Mouse (Mus musculus) CH12.LX (cell line): Measurements from ENCODE around the gene Prrt2. TPM values are rescaled to one million over a fixed set of nuclear protein-coding genes. Genes with fewer than 3 reads are reported as not detected.
A peak's percentile ranks its signal among the peaks of the same experiment; 100 is the strongest.

ENCODE experiments used
- DNase-seq: peaks from one replicate; pipeline ENCODE4 v3.0.0-alpha.2; 2013; ENCODE audit errors: extremely low read depth
- H3K27ac ChIP-seq: 2 replicates; pipeline ENCODE4 v1.5.1; 2012; ENCODE audit warnings: low read depth, mild to moderate bottlenecking, control low read depth, moderate library complexity; ENCODE audit not compliant: insufficient read depth
- H3K27me3 ChIP-seq: replicated peaks from 2 replicates; pipeline ENCODE3; 2012; ENCODE audit warnings: inconsistent platforms
- H3K36me3 ChIP-seq, 2 experiments: replicated peaks in 1 of 2; 2 replicates each; pipeline versions ENCODE3 to v1.6.1; 2012; ENCODE audit warnings: inconsistent platforms in 1 of 2, low read length in 1 of 2, mild to moderate bottlenecking in 1 of 2, mixed read lengths in 1 of 2, moderate library complexity in 1 of 2; ENCODE audit not compliant: control insufficient read depth in 1 of 2, insufficient read depth in 1 of 2
- H3K4me1 ChIP-seq, 2 experiments: 2 replicates each; pipeline ENCODE4 v1.6.1; 2012; ENCODE audit warnings: inconsistent platforms in 1 of 2, moderate library complexity in 1 of 2; ENCODE audit not compliant: insufficient read depth in 2 of 2, control insufficient read depth in 1 of 2
- H3K4me2 ChIP-seq: 2 replicates; pipeline ENCODE4 v1.6.1; 2012; ENCODE audit warnings: low read depth, mild to moderate bottlenecking, control low read depth; ENCODE audit not compliant: poor library complexity, insufficient read depth, severe bottlenecking
- H3K4me3 ChIP-seq, 3 experiments: fragments of 150-350 bp in 1 of 3; sonication (generic) in 1 of 3; replicated peaks in 1 of 3; 2 replicates each; pipeline versions ENCODE3 to v1.5.1; 2011 to 2012; ENCODE audit warnings: low read depth in 2 of 3, low read length in 2 of 3, mild to moderate bottlenecking in 2 of 3, moderate library complexity in 2 of 3, control low read depth in 1 of 3, improper control_type of control experiment in 1 of 3, inconsistent platforms in 1 of 3, mixed read lengths in 1 of 3; ENCODE audit not compliant: poor library complexity in 1 of 3
- H3K79me2 ChIP-seq: replicated peaks from 2 replicates; pipeline ENCODE4 v1.6.1; 2012; ENCODE audit warnings: mild to moderate bottlenecking, moderate library complexity; ENCODE audit not compliant: control insufficient read depth, poor library complexity, insufficient read depth, severe bottlenecking; ENCODE audit errors: extremely low read depth
- H3K9ac ChIP-seq: 2 replicates; pipeline ENCODE4 v1.6.1; 2012; ENCODE audit warnings: low read depth, mild to moderate bottlenecking, control low read depth, moderate library complexity; ENCODE audit not compliant: insufficient read depth
- H3K9me3 ChIP-seq: replicated peaks from 2 replicates; pipeline ENCODE3; 2012; ENCODE audit warnings: low read length, inconsistent platforms, mixed read lengths
- BHLHE40 ChIP-seq: IDR thresholded peaks from 2 replicates; pipeline ENCODE4 v1.6.1; 2011; ENCODE audit warnings: mild to moderate bottlenecking, low read depth, low read length, improper control_type of control experiment
- CHD2 ChIP-seq: IDR thresholded peaks from 2 replicates; pipeline ENCODE4 v1.6.1; 2011; ENCODE audit warnings: low read length, improper control_type of control experiment
- CTCF ChIP-seq, 2 experiments: IDR thresholded peaks in 1 of 2; conservative IDR thresholded peaks in 1 of 2; 2 replicates each; pipeline ENCODE4 v1.5.1; 2011 to 2012; ENCODE audit warnings: low read depth in 2 of 2, low read length in 2 of 2, improper control_type of control experiment in 1 of 2, inconsistent platforms in 1 of 2, mild to moderate bottlenecking in 1 of 2, moderate library complexity in 1 of 2
- ELF1 ChIP-seq: IDR thresholded peaks from 2 replicates; pipeline ENCODE4 v1.6.1; 2014; ENCODE audit warnings: low read depth, mild to moderate bottlenecking, inconsistent platforms, low read length, improper control_type of control experiment
- GABPA ChIP-seq: IDR thresholded peaks from 2 replicates; pipeline ENCODE4 v1.6.1; 2012; ENCODE audit warnings: low read depth, low read length, improper control_type of control experiment, inconsistent platforms; ENCODE audit not compliant: insufficient replicate concordance
- HCFC1 ChIP-seq: IDR thresholded peaks from 2 replicates; pipeline ENCODE4 v1.6.1; 2012; ENCODE audit warnings: low read depth, mild to moderate bottlenecking, inconsistent platforms, low read length, improper control_type of control experiment
- JUND ChIP-seq: conservative IDR thresholded peaks from 2 replicates; pipeline ENCODE4 v1.6.1; 2011; ENCODE audit warnings: low read depth, low read length, improper control_type of control experiment
- KAT2A ChIP-seq: IDR thresholded peaks from 2 replicates; pipeline ENCODE4 v1.6.1; 2012; ENCODE audit warnings: low read length, improper control_type of control experiment, inconsistent platforms; ENCODE audit not compliant: insufficient replicate concordance
- MAX ChIP-seq: IDR thresholded peaks from 2 replicates; pipeline ENCODE4 v1.6.1; 2011; ENCODE audit warnings: low read length, improper control_type of control experiment
- MEF2A ChIP-seq: IDR thresholded peaks from 2 replicates; pipeline ENCODE4 v1.6.1; 2014; ENCODE audit warnings: low read depth, mild to moderate bottlenecking, inconsistent platforms, low read length, improper control_type of control experiment, borderline replicate concordance
- MXI1 ChIP-seq: IDR thresholded peaks from 2 replicates; pipeline ENCODE4 v1.6.1; 2011; ENCODE audit warnings: mild to moderate bottlenecking, low read depth, low read length, improper control_type of control experiment
- MYC ChIP-seq: IDR thresholded peaks from 2 replicates; pipeline ENCODE4 v1.6.1; 2011; ENCODE audit warnings: low read depth, mild to moderate bottlenecking, improper control_type of control experiment, low read length
- NELFE ChIP-seq: IDR thresholded peaks from 2 replicates; pipeline ENCODE4 v1.6.1; 2011; ENCODE audit warnings: low read depth, low read length, improper control_type of control experiment
- POLR2AphosphoS2 ChIP-seq: IDR thresholded peaks from 2 replicates; pipeline ENCODE4 v1.6.1; 2011; ENCODE audit warnings: low read depth, low read length, improper control_type of control experiment
- RAD21 ChIP-seq: IDR thresholded peaks from 2 replicates; pipeline ENCODE4 v1.6.1; 2011; ENCODE audit warnings: low read depth, mild to moderate bottlenecking, low read length, improper control_type of control experiment, moderate library complexity
- RCOR1 ChIP-seq: conservative IDR thresholded peaks from 2 replicates; pipeline ENCODE4 v1.6.1; 2012; ENCODE audit warnings: low read depth, mild to moderate bottlenecking, inconsistent platforms, low read length, improper control_type of control experiment
- SMC3 ChIP-seq: IDR thresholded peaks from 2 replicates; pipeline ENCODE4 v1.6.1; 2011; ENCODE audit warnings: low read depth, low read length, improper control_type of control experiment
- TCF12 ChIP-seq: IDR thresholded peaks from 2 replicates; pipeline ENCODE4 v1.6.1; 2014; ENCODE audit warnings: low read depth, mild to moderate bottlenecking, inconsistent platforms, low read length, improper control_type of control experiment
- UBTF ChIP-seq: IDR thresholded peaks from 2 replicates; pipeline ENCODE4 v1.6.1; 2012; ENCODE audit warnings: low read depth, mild to moderate bottlenecking, inconsistent platforms, low read length, improper control_type of control experiment, moderate library complexity
- ZKSCAN1 ChIP-seq: IDR thresholded peaks from 2 replicates; pipeline ENCODE4 v1.6.1; 2012; ENCODE audit warnings: low read depth, inconsistent platforms, low read length, improper control_type of control experiment, borderline replicate concordance
- ZMIZ1 ChIP-seq: IDR thresholded peaks from 2 replicates; pipeline ENCODE4 v1.6.1; 2012; ENCODE audit warnings: low read depth, mild to moderate bottlenecking, inconsistent platforms, low read length, improper control_type of control experiment
- dilution Hi-C: fragments of 300-500 bp; cut with MboI; formaldehyde crosslinking; loops from 2 replicates; pipeline ENCODE4 v1.14.3; 2020; ENCODE audit warnings: low sequenced_read_pairs; ENCODE audit not compliant: extremely low pct_unique_long_range_greater_than_20kb, extremely low pct_ligation_motif_present
- in situ Hi-C: fragments of 300-500 bp; cut with MboI; formaldehyde crosslinking; loops from 3 replicates; pipeline ENCODE4 v1.14.3; 2019; ENCODE audit warnings: low sequenced_read_pairs, low pct_ligation_motif_present, low pct_unique_long_range_greater_than_20kb, mixed read lengths
- polyA plus RNA-seq: library from polyadenylated mRNA; unstranded; fragments of >175 nt; gene quantifications from 2 replicates; pipeline ENCODE4 v1.2.1, GENCODE M21; 2012; ENCODE audit warnings: low read depth; ENCODE audit not compliant: insufficient read length
- total RNA-seq, 2 experiments: library from RNA; depleted of rRNA; stranded (reverse); fragments of 300-350 nt in 1 of 2; fragments of >200 nt in 1 of 2; gene quantifications; 2 replicates each; pipeline ENCODE4 v1.2.3; 2012 to 2014

Gene Prrt2
- total and polyA plus RNA-seq, 3 experiments, result 1.2 TPM; not detected in 2

- TF ChIP-seq ELF1, result peak; percentile 66
- TF ChIP-seq HCFC1, result no peak
- 0 out of 2 replicates have a peak, but pooled peaks have one; percentile 12 for TF ChIP-seq TCF12
- Histone ChIP-seq H3K79me2 (peaks cover 14% of the 10 kb centered on the region), H3K4me1 (peaks cover 22 to 70% of the 10 kb centered on the region in 2 experiments; a peak in 3 of 4 replicates)
Measured at GRCm38 (mm10) chr7:127016486-127016938, 4.5 kb downstream of the Prrt2 start.

DNA sequence TGATC, 4.7 kb downstream of the Prrt2 start, which contains the start of gene Pagr1b:
Gene Pagr1b (minus strand): TSS at position 4 of the 5 bp plus-strand sequence.
- Histone ChIP-seq H3K9me3 (no peaks in the 10 kb centered on the region), H3K4me2 (peak within 1 kb of the TSS; percentile 77), H3K36me3 (peaks cover 6 to 50% of the 10 kb centered on the region in 2 experiments), H3K79me2 (peaks cover 14% of the 10 kb centered on the region), H3K4me1 (peaks cover 22 to 70% of the 10 kb centered on the region in 2 experiments; a peak in 3 of 4 replicates), H3K27me3 (no peaks in the 10 kb centered on the region), H3K9ac (peak within 1 kb of the TSS; percentile 91), H3K27ac (peak within 1 kb of the TSS; percentile 80), H3K4me3 (peak within 1 kb of the TSS; percentile 65 to 92 (median 89))
- TF ChIP-seq UBTF (no peak), RCOR1 (no peak), ELF1 (no peak), MYC (no peak), JUND (no peak), MXI1 (no peak), BHLHE40 (no peak), SMC3 (no peak), ZKSCAN1 (no peak), MEF2A (no peak), GABPA (no peak), POLR2AphosphoS2 (no peak), RAD21 (no peak), ZMIZ1 (no peak), CHD2 (no peak), CTCF (conservative IDR thresholded peaks at IDR 0.05 in 1 of 2, IDR thresholded peaks at IDR 0.05 in 1 of 2; ENCODE audit: low read depth in 2 of 2, low read length in 2 of 2) (no peak), KAT2A (no peak), MAX (no peak), NELFE (no peak)
- dilution Hi-C loops, result no loop called here
- in situ Hi-C loops, result loop anchor here (5.0 to 10.0 kb wide), 2 partner anchors 54 to 311 kb away; partner anchors contain the start of gene Coro1a
- DNase-seq, result no peak

More at GRCm38 (mm10) chr7:127016486-127016938, 4.5 kb downstream of the Prrt2 start:
- H3K27me3 ChIP-seq, result no peaks in the 10 kb centered on the region
- H3K36me3 ChIP-seq, result peaks cover 6 to 50% of the 10 kb centered on the region in 2 experiments
- H3K9ac ChIP-seq, result peak overlapping the region; percentile 91
- no peak for DNase-seq
- dilution Hi-C loops (no loop called here), in situ Hi-C loops (loop anchor here (5.0 to 10.0 kb wide), 2 partner anchors 54 to 312 kb away; partner anchors contain the start of gene Coro1a)
- peak overlapping the region; percentile 77 for H3K4me2 ChIP-seq
- no peaks in the 10 kb centered on the region for H3K9me3 ChIP-seq
- peak overlapping the region; percentile 80 for H3K27ac ChIP-seq
- H3K4me3 ChIP-seq, result peak overlapping the region; percentile 65 to 92 (median 89)
